Mouse (Mus musculus): ENCODE results near the gene Rnf208. TPM values are rescaled to one million over a fixed set of nuclear protein-coding genes. Genes with fewer than 3 reads are reported as not detected.
A peak's percentile ranks its signal among the peaks of the same experiment; 100 is the strongest.
"Not testable (repeated sequence)": the region's sequence is repeated elsewhere in the genome, so short reads cannot be mapped to it uniquely, and the experiment has no call there.

The Rnf208 gene
- polyA plus RNA-seq, 1 experiment from 2014 or later, result 26.9 TPM

- Histone ChIP-seq H3K36me3 (ENCODE audit: control insufficient read depth, insufficient read depth, low read length) (no peaks in the 10 kb centered on the region; the same call in 1 of the 2 replicates), H3K9me3 (ENCODE audit: control insufficient read depth, low read length) (no peaks in the 10 kb centered on the region), H3K4me3 (ENCODE audit: low read depth, low read length) (peak within 1 kb of the TSS; percentile 85), H3K27ac (ENCODE audit: low read depth, low read length) (peak within 1 kb of the TSS; percentile 32; the same call in 1 of the 2 replicates), H3K27me3 (ENCODE audit: control insufficient read depth, insufficient read depth, low read length) (no peaks in the 10 kb centered on the region), H3K4me1 (ENCODE audit: control insufficient read depth, insufficient read depth, low read length) (peaks cover 13% of the 10 kb centered on the region), H3K9ac (ENCODE audit: low read length) (peak within 1 kb of the TSS; percentile 91), H3K4me2 (peak within 1 kb of the TSS; percentile 80)
- WGBS, result under 1% methylated on average over 39 of the region's 39 CpGs
- ATAC-seq (ENCODE audit: low FRiP score) (peak; percentile 92), DNase-seq (ENCODE audit: low spot score, missing footprints) (peak; percentile 100)
These were observed 13.3 kb downstream of the Rnf208 start, which contains the start of gene Tmem203 for GRCm38 (mm10) chr2:25255284-25255779. Gene Tmem203, plus strand, starts transcription at chr2:25255439.

GRCm38 (mm10) chr2:25256443-25257109, 14.5 kb downstream of the Rnf208 start:
- H3K27ac ChIP-seq (ENCODE audit: low read depth, low read length); H3K36me3 ChIP-seq (ENCODE audit: control insufficient read depth, insufficient read depth, low read length); H3K9me3 ChIP-seq (ENCODE audit: control insufficient read depth, low read length); ATAC-seq (ENCODE audit: low FRiP score); H3K27me3 ChIP-seq (ENCODE audit: control insufficient read depth, insufficient read depth, low read length); DNase-seq (ENCODE audit: low spot score, missing footprints): not testable (repeated sequence)
- Histone ChIP-seq H3K9ac (ENCODE audit: low read length) (peak overlapping the region; percentile 91), H3K4me3 (ENCODE audit: low read depth, low read length) (peak overlapping the region; percentile 85), H3K4me1 (ENCODE audit: control insufficient read depth, insufficient read depth, low read length) (peaks cover 13% of the 10 kb centered on the region), H3K4me2 (peak overlapping the region; percentile 80)
- WGBS, result 69% methylated on average over 10 of the region's 12 CpGs

GRCm38 (mm10) chr2:25257250-25257649, 15.2 kb downstream of the Rnf208 start:
- not testable (repeated sequence) for ATAC-seq (ENCODE audit: low FRiP score); H3K27ac ChIP-seq (ENCODE audit: low read depth, low read length); H3K36me3 ChIP-seq (ENCODE audit: control insufficient read depth, insufficient read depth, low read length); H3K4me3 ChIP-seq (ENCODE audit: low read depth, low read length); H3K27me3 ChIP-seq (ENCODE audit: control insufficient read depth, insufficient read depth, low read length); H3K9ac ChIP-seq (ENCODE audit: low read length); H3K9me3 ChIP-seq (ENCODE audit: control insufficient read depth, low read length); DNase-seq (ENCODE audit: low spot score, missing footprints); H3K4me2 ChIP-seq
- 93% methylated on average over 5 of the region's 5 CpGs for WGBS
- H3K4me1 ChIP-seq (ENCODE audit: control insufficient read depth, insufficient read depth, low read length), result peaks cover 13% of the 10 kb centered on the region

GRCm38 (mm10) chr2:25258887-25259286, 16.8 kb downstream of the Rnf208 start:
- peaks cover 20% of the 10 kb centered on the region for H3K4me1 ChIP-seq (ENCODE audit: control insufficient read depth, insufficient read depth, low read length)
- DNase-seq (ENCODE audit: low spot score, missing footprints), result no peak
- no peaks in the 10 kb centered on the region for H3K36me3 ChIP-seq (ENCODE audit: control insufficient read depth, insufficient read depth, low read length)
- H3K9ac ChIP-seq (ENCODE audit: low read length), result no peak overlapping the region
- no peak overlapping the region for H3K4me3 ChIP-seq (ENCODE audit: low read depth, low read length)
- no peak overlapping the region for H3K4me2 ChIP-seq
- H3K9me3 ChIP-seq (ENCODE audit: control insufficient read depth, low read length), result no peaks in the 10 kb centered on the region
- H3K27me3 ChIP-seq (ENCODE audit: control insufficient read depth, insufficient read depth, low read length), result peaks cover 11% of the 10 kb centered on the region
- H3K27ac ChIP-seq (ENCODE audit: low read depth, low read length), result no peak overlapping the region
- WGBS, result 59% methylated on average over 2 of the region's 2 CpGs
- no peak for ATAC-seq (ENCODE audit: low FRiP score)

DNA sequence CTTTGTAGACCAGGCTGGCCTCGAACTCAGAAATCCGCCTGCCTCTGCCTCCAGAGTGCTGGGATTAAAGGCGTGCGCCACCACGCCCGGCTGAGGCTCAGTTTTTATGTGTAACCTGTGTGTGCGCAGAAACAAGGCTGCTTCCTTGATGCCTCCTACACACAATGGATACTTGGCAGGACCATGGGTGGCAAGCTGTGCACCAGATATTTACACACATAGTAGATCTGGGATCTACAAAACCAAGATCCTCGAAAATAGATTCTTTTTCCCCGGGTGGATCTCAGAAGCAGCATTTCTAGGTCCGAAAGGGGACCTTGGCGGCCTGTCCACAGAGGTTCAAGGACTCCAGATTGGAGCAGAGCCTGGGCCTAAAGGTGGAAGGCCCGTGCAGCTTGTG, 19.8 kb downstream of the Rnf208 start:
- Histone ChIP-seq H3K4me1 (ENCODE audit: control insufficient read depth, insufficient read depth, low read length) (peaks cover 12% of the 10 kb centered on the region), H3K9me3 (ENCODE audit: control insufficient read depth, low read length) (no peaks in the 10 kb centered on the region), H3K4me2 (peak overlapping the region; percentile 100), H3K27me3 (ENCODE audit: control insufficient read depth, insufficient read depth, low read length) (peaks cover 19% of the 10 kb centered on the region), H3K9ac (ENCODE audit: low read length) (peak overlapping the region; percentile 54; the same call in 1 of the 2 replicates), H3K4me3 (ENCODE audit: low read depth, low read length) (peak overlapping the region; percentile 65), H3K27ac (ENCODE audit: low read depth, low read length) (no peak overlapping the region), H3K36me3 (ENCODE audit: control insufficient read depth, insufficient read depth, low read length) (no peaks in the 10 kb centered on the region)
- ATAC-seq (ENCODE audit: low FRiP score), result no peak
- 46% methylated on average over 12 of the region's 12 CpGs for WGBS
- DNase-seq (ENCODE audit: low spot score, missing footprints), result no peak

DNA sequence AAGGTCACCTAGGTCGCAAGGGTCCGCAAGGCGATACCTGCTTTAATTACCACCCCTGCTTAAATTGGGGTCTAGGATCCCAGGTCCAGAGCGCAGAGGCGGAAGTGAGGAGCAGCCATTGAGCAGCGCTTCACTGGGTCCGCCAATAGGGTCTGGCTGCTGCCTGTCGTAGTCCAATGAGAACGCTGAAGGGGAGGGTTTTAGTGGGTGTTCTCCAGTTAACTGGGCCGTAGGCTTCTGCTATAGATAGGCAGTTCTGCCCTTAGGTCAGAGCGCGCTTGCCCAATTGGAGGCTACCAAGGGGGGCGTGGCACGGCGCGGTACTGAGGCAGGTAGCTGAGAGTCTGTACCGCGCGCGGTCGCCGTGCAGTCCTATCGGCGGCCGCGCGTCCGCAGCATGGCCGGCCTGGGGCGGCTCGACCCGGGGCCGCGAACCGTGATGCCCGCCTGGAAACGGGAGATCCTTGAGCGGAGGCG, 20.3 kb downstream of the Rnf208 start, which contains the start of gene Tprn:
Gene Tprn (plus strand): TSS at position 328 of the 477 bp plus-strand sequence.
- peaks cover 12% of the 10 kb centered on the region for H3K4me1 ChIP-seq (ENCODE audit: control insufficient read depth, insufficient read depth, low read length)
- ATAC-seq (ENCODE audit: low FRiP score) (peak; percentile 99), DNase-seq (ENCODE audit: low spot score, missing footprints) (peak; percentile 97)
- H3K36me3 ChIP-seq (ENCODE audit: control insufficient read depth, insufficient read depth, low read length), result no peaks in the 10 kb centered on the region
- H3K9ac ChIP-seq (ENCODE audit: low read length), result peak within 1 kb of the TSS; percentile 54
- H3K27me3 ChIP-seq (ENCODE audit: control insufficient read depth, insufficient read depth, low read length), result peaks cover 19% of the 10 kb centered on the region
- WGBS, result under 1% methylated on average over 39 of the region's 39 CpGs
- H3K4me3 ChIP-seq (ENCODE audit: low read depth, low read length), result peak within 1 kb of the TSS; percentile 65
- H3K27ac ChIP-seq (ENCODE audit: low read depth, low read length), result no peak within 1 kb of the TSS
- peak within 1 kb of the TSS; percentile 100 for H3K4me2 ChIP-seq
- no peaks in the 10 kb centered on the region for H3K9me3 ChIP-seq (ENCODE audit: control insufficient read depth, low read length)

DNA sequence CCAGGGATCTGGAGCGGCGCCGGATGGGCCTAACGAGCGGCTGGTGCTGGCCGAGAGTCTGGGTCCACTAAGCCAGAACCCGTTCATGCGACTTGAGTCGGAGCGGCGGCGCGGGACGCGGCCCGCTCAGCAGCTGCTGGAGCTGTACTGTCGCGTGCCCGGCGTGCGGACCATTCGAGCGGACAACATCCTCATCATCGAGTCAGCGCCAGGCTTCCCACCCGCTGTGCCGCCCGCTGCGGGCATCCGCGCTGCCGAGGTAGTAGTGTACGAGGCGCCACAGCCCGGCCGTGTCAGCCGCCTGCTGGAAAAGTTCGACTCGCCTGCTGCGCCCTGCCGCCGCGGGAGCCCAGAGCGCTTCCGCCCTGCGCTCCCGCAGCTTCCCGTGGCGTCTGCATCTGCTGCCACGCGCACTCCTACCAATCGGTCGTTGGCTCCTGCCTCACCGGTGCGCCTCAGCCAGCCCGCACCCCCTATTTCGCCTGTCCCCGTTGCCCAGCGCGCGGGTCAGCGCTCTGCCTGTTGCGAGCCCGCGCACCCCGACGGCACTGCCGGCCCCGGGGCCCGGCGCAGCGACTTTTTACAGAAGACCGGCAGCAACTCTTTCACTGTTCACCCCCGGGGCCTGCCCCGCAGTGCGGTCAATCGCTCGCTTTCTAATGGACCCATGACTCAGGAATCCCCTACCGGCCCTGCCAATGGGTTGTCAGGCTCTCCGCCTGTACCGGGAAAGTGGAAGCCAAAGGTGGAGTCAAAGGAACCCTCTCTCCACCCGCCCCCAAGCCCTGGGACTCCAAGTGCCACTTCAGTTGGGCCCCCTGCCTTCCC, 21.0 kb downstream of the Rnf208 start:
- H3K4me1 ChIP-seq (ENCODE audit: control insufficient read depth, insufficient read depth, low read length), result peaks cover 12% of the 10 kb centered on the region

DNA sequence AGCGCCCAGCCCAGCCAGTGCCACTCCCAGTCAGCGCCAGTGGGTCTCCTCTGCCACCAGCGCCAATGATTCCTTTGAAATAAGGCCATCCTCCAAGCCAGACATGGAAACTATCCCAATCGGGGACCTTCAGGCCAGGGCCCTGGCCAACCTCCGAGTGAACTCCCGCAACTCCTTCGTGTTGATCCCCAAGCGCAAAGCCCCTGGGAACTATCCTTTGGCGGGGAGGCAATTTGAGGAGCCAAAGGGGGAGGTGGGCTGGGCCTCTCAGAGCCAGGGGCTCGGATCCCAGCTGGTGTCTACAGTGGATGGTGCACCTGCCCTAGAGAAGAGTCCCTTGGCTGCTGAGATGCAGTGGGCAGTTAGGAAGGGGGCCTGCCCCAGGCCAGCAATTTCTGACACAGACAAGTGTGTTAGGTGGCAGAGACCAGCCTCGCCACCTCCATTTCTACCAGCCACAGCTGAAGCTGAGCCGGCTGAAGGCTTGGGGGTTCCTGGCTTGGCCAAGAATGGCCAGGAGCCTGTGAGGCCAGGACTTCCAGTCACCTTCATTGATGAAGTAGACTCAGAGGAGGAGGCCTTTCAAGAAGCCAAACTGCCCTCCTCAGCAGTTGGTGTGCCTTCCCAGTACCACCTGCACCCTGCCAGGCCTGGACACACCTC, 21.7 kb downstream of the Rnf208 start:
- Histone ChIP-seq H3K36me3 (ENCODE audit: control insufficient read depth, insufficient read depth, low read length) (no peaks in the 10 kb centered on the region), H3K9ac (ENCODE audit: low read length) (peak overlapping the region; percentile 50), H3K4me2 (peak overlapping the region; percentile 100), H3K4me3 (ENCODE audit: low read depth, low read length) (peak overlapping the region; percentile 65), H3K27ac (ENCODE audit: low read depth, low read length) (no peak overlapping the region), H3K9me3 (ENCODE audit: control insufficient read depth, low read length) (no peaks in the 10 kb centered on the region), H3K27me3 (ENCODE audit: control insufficient read depth, insufficient read depth, low read length) (peaks cover 19% of the 10 kb centered on the region), H3K4me1 (ENCODE audit: control insufficient read depth, insufficient read depth, low read length) (peaks cover 12% of the 10 kb centered on the region)
- DNase-seq (ENCODE audit: low spot score, missing footprints) (peak; percentile 79), ATAC-seq (ENCODE audit: low FRiP score) (no peak)
- 21% methylated on average over 12 of the region's 12 CpGs for WGBS

More for the DNA sequence above, 21.0 kb downstream of the Rnf208 start:
- Histone ChIP-seq H3K9ac (ENCODE audit: low read length) (peak overlapping the region; percentile 50), H3K4me3 (ENCODE audit: low read depth, low read length) (peak overlapping the region; percentile 65), H3K4me2 (peak overlapping the region; percentile 100), H3K9me3 (ENCODE audit: control insufficient read depth, low read length) (no peaks in the 10 kb centered on the region), H3K27ac (ENCODE audit: low read depth, low read length) (no peak overlapping the region), H3K36me3 (ENCODE audit: control insufficient read depth, insufficient read depth, low read length) (no peaks in the 10 kb centered on the region), H3K27me3 (ENCODE audit: control insufficient read depth, insufficient read depth, low read length) (peaks cover 19% of the 10 kb centered on the region)
- under 1% methylated on average over 82 of the region's 82 CpGs for WGBS
- ATAC-seq (ENCODE audit: low FRiP score), result no peak; the same call in none of the 2 replicates
- no peak for DNase-seq (ENCODE audit: low spot score, missing footprints)

All from midbrain, embryonic 11.5 days (tissue).